Mouse (Mus musculus): ENCODE measurements around the gene Rasd1. TPM values are rescaled to one million over a fixed set of nuclear protein-coding genes. Genes with fewer than 3 reads are reported as not detected.

Gene Rasd1
- polyA plus RNA-seq, 1 experiment from 2014 or later, result 8.1 TPM

DNA sequence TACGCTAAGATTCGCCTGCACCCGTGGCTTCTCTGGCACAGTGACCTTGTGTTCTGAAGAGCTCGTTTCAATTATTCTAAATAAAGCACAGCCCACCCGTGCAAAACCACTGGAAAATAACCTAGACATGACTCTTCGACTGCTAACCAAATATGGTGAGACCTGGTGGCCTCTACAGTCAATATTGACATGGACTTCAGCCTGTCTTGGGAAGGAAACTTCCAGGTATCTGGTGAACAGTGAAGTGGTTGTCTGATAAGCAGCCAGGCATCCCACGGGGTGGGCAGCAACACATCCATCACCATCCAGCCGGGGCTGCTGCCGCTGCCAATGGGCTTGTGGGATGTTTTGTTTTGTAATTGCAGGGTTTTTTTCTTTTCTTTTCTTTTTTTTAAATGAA is 29.6 kb upstream of the Rasd1 start:
- Histone ChIP-seq H3K36me3 (ENCODE audit: control insufficient read depth, insufficient read depth, low read length) (no peaks in the 10 kb centered on the region), H3K27ac (replicated peaks in 1 of 2; ENCODE audit: control insufficient read depth in 1 of 2, insufficient read depth in 1 of 2, low read depth in 2 of 2, low read length in 2 of 2) (no peak overlapping the region), H3K4me2 (ENCODE audit: low read length) (0 out of 2 replicates have a peak overlapping the region, but pooled peaks have one; percentile 3), H3K9ac (ENCODE audit: low read length) (no peak overlapping the region; the same call in 1 of the 2 replicates), H3K4me3 (ENCODE audit: control insufficient read depth in 1 of 2, insufficient read depth in 1 of 2, low read depth in 1 of 2, low read length in 2 of 2) (no peak overlapping the region), H3K27me3 (ENCODE audit: control insufficient read depth, insufficient read depth, low read length) (no peaks in the 10 kb centered on the region), H3K9me3 (ENCODE audit: control insufficient read depth, low read length) (no peaks in the 10 kb centered on the region), H3K4me1 (ENCODE audit: control insufficient read depth in 2 of 2, insufficient read depth in 2 of 2, low read length in 2 of 2) (peaks cover 12 to 14% of the 10 kb centered on the region in 2 experiments; a peak in 2 of 4 replicates)
- 22% methylated on average over 9 of the region's 9 CpGs for WGBS
- ATAC-seq (ENCODE audit: insufficient number of reproducible peaks, insufficient read depth, low FRiP score, low read depth), result no peak

- Histone ChIP-seq H3K36me3 (ENCODE audit: control insufficient read depth, insufficient read depth, low read length) (no peaks in the 10 kb centered on the region), H3K4me3 (ENCODE audit: control insufficient read depth in 1 of 2, insufficient read depth in 1 of 2, low read depth in 1 of 2, low read length in 2 of 2) (no peak overlapping the region), H3K9me3 (ENCODE audit: control insufficient read depth, low read length) (no peaks in the 10 kb centered on the region), H3K27me3 (ENCODE audit: control insufficient read depth, insufficient read depth, low read length) (no peaks in the 10 kb centered on the region), H3K9ac (ENCODE audit: low read length) (no peak overlapping the region), H3K27ac (replicated peaks in 1 of 2; ENCODE audit: control insufficient read depth in 1 of 2, insufficient read depth in 1 of 2, low read depth in 2 of 2, low read length in 2 of 2) (peak overlapping the region; percentile 28 to 65; a peak in 3 of 4 replicates), H3K4me1 (ENCODE audit: control insufficient read depth in 2 of 2, insufficient read depth in 2 of 2, low read length in 2 of 2) (peaks cover 12 to 14% of the 10 kb centered on the region in 2 experiments; a peak in 2 of 4 replicates), H3K4me2 (ENCODE audit: low read length) (no peak overlapping the region)
- 27% methylated on average over 8 of the region's 8 CpGs for WGBS
- ATAC-seq (ENCODE audit: insufficient number of reproducible peaks, insufficient read depth, low FRiP score, low read depth), result peak; percentile 47; the same call in 1 of the 2 replicates
Observed at GRCm38 (mm10) chr11:59991365-59991764, 26.6 kb upstream of the Rasd1 start.

DNA sequence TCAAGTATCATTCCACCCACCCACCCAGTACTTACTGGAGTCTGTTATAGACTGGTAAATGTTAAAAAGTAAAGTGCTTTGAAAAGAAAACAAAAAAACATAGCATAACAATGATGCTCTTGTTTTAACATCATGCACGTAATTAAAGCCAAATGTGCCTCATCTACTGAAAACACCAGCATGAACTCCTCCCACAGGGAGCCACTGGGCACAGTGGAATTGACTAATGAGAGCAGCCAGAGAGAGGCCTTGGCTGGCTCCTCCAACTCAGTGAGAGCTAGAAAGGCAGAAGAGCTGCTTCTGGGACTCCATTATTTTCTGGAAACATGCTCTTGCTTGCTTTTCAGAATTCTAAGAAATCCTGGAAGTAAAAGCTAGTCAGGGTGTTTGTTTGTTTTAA is 24.7 kb upstream of the Rasd1 start:
- Histone ChIP-seq H3K9me3 (ENCODE audit: control insufficient read depth, low read length) (no peaks in the 10 kb centered on the region), H3K27me3 (ENCODE audit: control insufficient read depth, insufficient read depth, low read length) (no peaks in the 10 kb centered on the region), H3K4me1 (ENCODE audit: control insufficient read depth in 2 of 2, insufficient read depth in 2 of 2, low read length in 2 of 2) (peaks cover 8 to 12% of the 10 kb centered on the region in 2 experiments; a peak in 2 of 4 replicates), H3K36me3 (ENCODE audit: control insufficient read depth, insufficient read depth, low read length) (no peaks in the 10 kb centered on the region), H3K4me3 (ENCODE audit: control insufficient read depth in 1 of 2, insufficient read depth in 1 of 2, low read depth in 1 of 2, low read length in 2 of 2) (no peak overlapping the region), H3K27ac (replicated peaks in 1 of 2; ENCODE audit: control insufficient read depth in 1 of 2, insufficient read depth in 1 of 2, low read depth in 2 of 2, low read length in 2 of 2) (no peak overlapping the region), H3K4me2 (ENCODE audit: low read length) (no peak overlapping the region), H3K9ac (ENCODE audit: low read length) (no peak overlapping the region)
- ATAC-seq (ENCODE audit: insufficient number of reproducible peaks, insufficient read depth, low FRiP score, low read depth), result no peak
- WGBS, result 90% methylated on average over 1 of the region's 1 CpGs

GRCm38 (mm10) chr11:59977831-59978230 is 13.1 kb upstream of the Rasd1 start:
- Histone ChIP-seq H3K36me3 (ENCODE audit: control insufficient read depth, insufficient read depth, low read length) (no peaks in the 10 kb centered on the region), H3K9me3 (ENCODE audit: control insufficient read depth, low read length) (no peaks in the 10 kb centered on the region), H3K27me3 (ENCODE audit: control insufficient read depth, insufficient read depth, low read length) (no peaks in the 10 kb centered on the region), H3K9ac (ENCODE audit: low read length) (no peak overlapping the region), H3K4me1 (ENCODE audit: control insufficient read depth in 2 of 2, insufficient read depth in 2 of 2, low read length in 2 of 2) (no peaks in the 10 kb centered on the region), H3K27ac (replicated peaks in 1 of 2; ENCODE audit: control insufficient read depth in 1 of 2, insufficient read depth in 1 of 2, low read depth in 2 of 2, low read length in 2 of 2) (no peak overlapping the region), H3K4me2 (ENCODE audit: low read length) (no peak overlapping the region), H3K4me3 (ENCODE audit: control insufficient read depth in 1 of 2, insufficient read depth in 1 of 2, low read depth in 1 of 2, low read length in 2 of 2) (no peak overlapping the region)
- ATAC-seq (ENCODE audit: insufficient number of reproducible peaks, insufficient read depth, low FRiP score, low read depth), result no peak
- 71% methylated on average over 5 of the region's 5 CpGs for WGBS

DNA sequence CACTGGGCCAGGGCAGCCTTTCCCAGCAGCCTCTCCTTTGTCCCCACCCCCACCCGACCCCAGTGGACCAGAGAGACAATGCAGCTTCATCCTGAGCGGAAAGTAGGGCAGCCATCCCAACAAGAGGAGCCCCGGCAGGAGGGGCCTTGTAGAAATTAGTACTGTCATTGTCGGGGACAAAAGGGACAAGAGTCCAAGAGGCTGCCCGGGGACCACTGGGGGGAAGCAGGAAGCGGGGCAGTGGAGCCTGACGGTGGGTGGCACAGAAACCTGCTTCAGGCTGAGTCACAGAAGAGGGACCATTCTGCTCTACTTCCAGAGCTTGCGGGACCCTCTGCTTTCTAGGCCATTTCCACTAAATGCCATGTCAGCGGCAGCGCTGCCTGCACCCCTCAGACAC is 10.5 kb upstream of the Rasd1 start:
- Histone ChIP-seq H3K4me3 (ENCODE audit: control insufficient read depth in 1 of 2, insufficient read depth in 1 of 2, low read depth in 1 of 2, low read length in 2 of 2) (no peak overlapping the region), H3K9me3 (ENCODE audit: control insufficient read depth, low read length) (no peaks in the 10 kb centered on the region), H3K9ac (ENCODE audit: low read length) (no peak overlapping the region), H3K4me1 (ENCODE audit: control insufficient read depth in 2 of 2, insufficient read depth in 2 of 2, low read length in 2 of 2) (peaks cover 14 to 20% of the 10 kb centered on the region in 2 experiments), H3K27ac (replicated peaks in 1 of 2; ENCODE audit: control insufficient read depth in 1 of 2, insufficient read depth in 1 of 2, low read depth in 2 of 2, low read length in 2 of 2) (no peak overlapping the region), H3K36me3 (ENCODE audit: control insufficient read depth, insufficient read depth, low read length) (no peaks in the 10 kb centered on the region), H3K27me3 (ENCODE audit: control insufficient read depth, insufficient read depth, low read length) (no peaks in the 10 kb centered on the region), H3K4me2 (ENCODE audit: low read length) (no peak overlapping the region)
- no peak for ATAC-seq (ENCODE audit: insufficient number of reproducible peaks, insufficient read depth, low FRiP score, low read depth)
- WGBS, result 59% methylated on average over 10 of the region's 10 CpGs

DNA sequence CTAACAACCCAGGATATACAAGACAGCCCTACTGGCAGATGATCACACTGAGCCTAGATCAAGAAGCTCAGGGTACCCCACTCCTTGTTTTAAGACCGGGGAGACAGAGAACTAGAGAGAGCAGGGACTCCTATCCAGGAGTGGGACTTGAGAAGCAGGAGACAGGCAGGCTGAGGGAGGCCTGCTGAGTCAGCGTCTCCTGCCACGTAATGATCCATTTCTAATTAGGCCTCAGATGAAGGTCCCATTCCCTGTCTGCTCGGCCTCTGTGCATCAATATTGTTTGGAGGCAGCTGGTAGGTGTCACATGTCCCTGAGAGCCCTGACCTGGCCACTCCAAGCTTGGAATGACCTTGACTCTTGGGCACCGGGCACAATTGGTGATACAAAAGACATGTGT is 8.6 kb upstream of the Rasd1 start:
- Histone ChIP-seq H3K4me3 (ENCODE audit: control insufficient read depth in 1 of 2, insufficient read depth in 1 of 2, low read depth in 1 of 2, low read length in 2 of 2) (no peak overlapping the region), H3K27ac (replicated peaks in 1 of 2; ENCODE audit: control insufficient read depth in 1 of 2, insufficient read depth in 1 of 2, low read depth in 2 of 2, low read length in 2 of 2) (no peak overlapping the region), H3K4me2 (ENCODE audit: low read length) (no peak overlapping the region), H3K36me3 (ENCODE audit: control insufficient read depth, insufficient read depth, low read length) (no peaks in the 10 kb centered on the region), H3K9me3 (ENCODE audit: control insufficient read depth, low read length) (no peaks in the 10 kb centered on the region), H3K9ac (ENCODE audit: low read length) (no peak overlapping the region), H3K27me3 (ENCODE audit: control insufficient read depth, insufficient read depth, low read length) (no peaks in the 10 kb centered on the region), H3K4me1 (ENCODE audit: control insufficient read depth in 2 of 2, insufficient read depth in 2 of 2, low read length in 2 of 2) (peaks cover 14 to 20% of the 10 kb centered on the region in 2 experiments)
- WGBS, result 86% methylated on average over 5 of the region's 5 CpGs
- ATAC-seq (ENCODE audit: insufficient number of reproducible peaks, insufficient read depth, low FRiP score, low read depth), result no peak

GRCm38 (mm10) chr11:59971691-59972090 is 6.9 kb upstream of the Rasd1 start:
- no peaks in the 10 kb centered on the region for H3K9me3 ChIP-seq (ENCODE audit: control insufficient read depth, low read length)
- no peak overlapping the region for H3K4me2 ChIP-seq (ENCODE audit: low read length)
- peak overlapping the region; percentile 42 to 58 for H3K27ac ChIP-seq (replicated peaks in 1 of 2; ENCODE audit: control insufficient read depth in 1 of 2, insufficient read depth in 1 of 2, low read depth in 2 of 2, low read length in 2 of 2)
- WGBS, result 27% methylated on average over 2 of the region's 2 CpGs
- no peaks in the 10 kb centered on the region for H3K36me3 ChIP-seq (ENCODE audit: control insufficient read depth, insufficient read depth, low read length)
- no peaks in the 10 kb centered on the region for H3K27me3 ChIP-seq (ENCODE audit: control insufficient read depth, insufficient read depth, low read length)
- peaks cover 14 to 20% of the 10 kb centered on the region in 2 experiments for H3K4me1 ChIP-seq (ENCODE audit: control insufficient read depth in 2 of 2, insufficient read depth in 2 of 2, low read length in 2 of 2)
- no peak overlapping the region for H3K4me3 ChIP-seq (ENCODE audit: control insufficient read depth in 1 of 2, insufficient read depth in 1 of 2, low read depth in 1 of 2, low read length in 2 of 2)
- no peak overlapping the region for H3K9ac ChIP-seq (ENCODE audit: low read length)
- peak; percentile 64 for ATAC-seq (ENCODE audit: insufficient number of reproducible peaks, insufficient read depth, low FRiP score, low read depth)

GRCm38 (mm10) chr11:59970780-59971179 is 6.0 kb upstream of the Rasd1 start:
- no peaks in the 10 kb centered on the region for H3K36me3 ChIP-seq (ENCODE audit: control insufficient read depth, insufficient read depth, low read length)
- no peak overlapping the region for H3K9ac ChIP-seq (ENCODE audit: low read length)
- H3K4me3 ChIP-seq (ENCODE audit: control insufficient read depth in 1 of 2, insufficient read depth in 1 of 2, low read depth in 1 of 2, low read length in 2 of 2), result no peak overlapping the region
- no peak overlapping the region for H3K4me2 ChIP-seq (ENCODE audit: low read length)
- H3K4me1 ChIP-seq (ENCODE audit: control insufficient read depth in 2 of 2, insufficient read depth in 2 of 2, low read length in 2 of 2), result peaks cover 21 to 27% of the 10 kb centered on the region in 2 experiments
- H3K27me3 ChIP-seq (ENCODE audit: control insufficient read depth, insufficient read depth, low read length), result no peaks in the 10 kb centered on the region
- peak overlapping the region in 1 of 2 experiments; percentile 58; a peak in 1 of 4 replicates for H3K27ac ChIP-seq (replicated peaks in 1 of 2; ENCODE audit: control insufficient read depth in 1 of 2, insufficient read depth in 1 of 2, low read depth in 2 of 2, low read length in 2 of 2)
- no peak for ATAC-seq (ENCODE audit: insufficient number of reproducible peaks, insufficient read depth, low FRiP score, low read depth)
- WGBS, result 72% methylated on average over 5 of the region's 5 CpGs
- no peaks in the 10 kb centered on the region for H3K9me3 ChIP-seq (ENCODE audit: control insufficient read depth, low read length)
